1 mouse cellular context compared by ENCODE assay signal in the genomic region with DNA sequence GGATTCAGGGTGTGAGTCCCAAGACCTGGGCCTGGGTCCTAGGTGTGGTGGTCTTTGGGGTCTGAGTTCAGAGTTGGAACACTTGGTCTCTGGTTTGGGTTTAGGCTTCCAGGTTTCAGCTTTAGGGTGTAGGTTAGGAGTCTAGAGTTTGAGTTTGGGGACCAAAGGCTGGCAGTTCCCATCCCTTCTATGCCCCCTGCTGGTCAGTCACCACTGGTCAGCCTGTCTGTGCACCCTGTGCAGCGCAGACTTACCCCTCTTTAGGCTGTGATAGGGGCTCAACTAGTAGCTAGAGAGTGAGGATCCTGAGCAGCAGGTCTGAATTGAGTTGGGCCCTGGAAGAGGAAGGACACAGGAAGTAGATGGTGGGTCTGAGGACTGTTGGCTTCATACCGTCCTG.
TF ChIP-seq lines count a peak whose summit lies in the region.

No protein-coding gene starts in this region.

TF ChIP-seq in C2C12, 6 proteins besides CTCF, POLR2A, EP300 and RAD21:
- no peak for TF ChIP-seq MAX (IDR thresholded peaks at IDR 0.05)
- no peak for TF ChIP-seq MYOD1 (IDR thresholded peaks at IDR 0.05; ENCODE audit: control insufficient read depth, insufficient read length, low read depth)
- no peak for TF ChIP-seq CEBPB (IDR thresholded peaks at IDR 0.05; ENCODE audit: low read depth)
- TF ChIP-seq MYOG (IDR thresholded peaks at IDR 0.05; ENCODE audit: control insufficient read depth, extremely low read depth, insufficient read length), result no peak
- TF ChIP-seq FOSL1 (IDR thresholded peaks at IDR 0.05; ENCODE audit: insufficient read depth, low read length, poor library complexity, severe bottlenecking), result no peak
